12 mouse cellular contexts compared by ENCODE assay signal in genomic region chr17:85352731-85353130, GRCm38 (mm10).
DNase-seq lines count a peak whose midpoint lies in the region; ATAC-seq and TF ChIP-seq lines count a peak whose summit lies in the region.
"Had no signal": no experiment of that assay in that cellular context is flagged by ENCODE, and none has a peak within 500 bp of the region (broad histone marks: within the 10 kb centered on the region; RNA-seq: fewer than 3 reads in every experiment).

No protein-coding gene starts in this region.

- no peak overlapping the region for H3K27ac ChIP-seq in lung, embryonic 14.5 days (ENCODE audit: low read depth)
- no peak overlapping the region for H3K27ac ChIP-seq in bone marrow macrophage, adult 2 months (ENCODE audit: insufficient read depth, low read depth, low read length)
- H3K27ac ChIP-seq: embryonic facial prominence, embryonic 15.5 days; liver, embryonic 13.5 days had no signal

- DNase-seq in heart, adult 11 months = peak; percentile 66
- DNase-seq in heart, adult 9 months (ENCODE audit: low spot score in 2 of 2) = no peak
- no peak for DNase-seq in lung, embryonic 14.5 days
- DNase-seq in lung, postnatal 10 days = no peak
- peak; percentile 36 for DNase-seq in ES-CJ7 (ENCODE audit: low read depth, low spot score)
- DNase-seq in spleen, postnatal 10 days (ENCODE audit: low spot score in 2 of 2) = no peak
- DNase-seq: gastrocnemius, postnatal 25 days; liver, embryonic 13.5 days; right cerebral cortex, postnatal 14 days had no signal

- TF ChIP-seq CTCF in lung, embryonic 14.5 days (IDR thresholded peaks at IDR 0.05; ENCODE audit: low read depth) = peak; percentile 25
- peak; percentile 27; the same call in 1 of the 2 replicates for TF ChIP-seq CTCF in bone marrow macrophage, adult 2 months (IDR thresholded peaks at IDR 0.05; ENCODE audit: low read depth, low read length)

- no peaks in the 10 kb centered on the region for H3K4me1 ChIP-seq in lung, embryonic 14.5 days (ENCODE audit: insufficient read depth)
- H3K4me1 ChIP-seq in bone marrow macrophage, adult 2 months (ENCODE audit: control insufficient read depth, insufficient read depth, low read length) = no peaks in the 10 kb centered on the region
- H3K4me1 ChIP-seq: embryonic facial prominence, embryonic 15.5 days; liver, embryonic 13.5 days had no signal

- no peak for ATAC-seq in lung, embryonic 14.5 days (ENCODE audit: insufficient read depth)
- ATAC-seq: forebrain, embryonic 14.5 days had no signal

- no peaks in the 10 kb centered on the region for H3K36me3 ChIP-seq in lung, embryonic 14.5 days (ENCODE audit: insufficient read depth)
- H3K36me3 ChIP-seq: embryonic facial prominence, embryonic 15.5 days; liver, embryonic 13.5 days had no signal

- no peak overlapping the region for H3K9ac ChIP-seq in lung, embryonic 14.5 days
- H3K9ac ChIP-seq: embryonic facial prominence, embryonic 15.5 days; liver, embryonic 13.5 days had no signal

- H3K4me3 ChIP-seq in lung, embryonic 14.5 days (ENCODE audit: low read depth, low read length) = no peak overlapping the region
- H3K4me3 ChIP-seq in bone marrow macrophage, adult 2 months (ENCODE audit: insufficient read depth, low read length) = no peak overlapping the region
- H3K4me3 ChIP-seq: embryonic facial prominence, embryonic 15.5 days; liver, embryonic 13.5 days had no signal

- no peaks in the 10 kb centered on the region for H3K27me3 ChIP-seq in lung, embryonic 14.5 days (ENCODE audit: insufficient read depth, low read length)
- H3K27me3 ChIP-seq: embryonic facial prominence, embryonic 15.5 days; liver, embryonic 13.5 days had no signal

- no peaks in the 10 kb centered on the region for H3K9me3 ChIP-seq in lung, embryonic 14.5 days (ENCODE audit: low read depth, low read length)
- H3K9me3 ChIP-seq: embryonic facial prominence, embryonic 15.5 days; liver, embryonic 13.5 days had no signal

- WGBS in lung, embryonic 14.5 days = 84% methylated on average over 7 of the region's 7 CpGs

- no peak overlapping the region for H3K4me2 ChIP-seq in lung, embryonic 14.5 days
- H3K4me2 ChIP-seq: embryonic facial prominence, embryonic 15.5 days; liver, embryonic 13.5 days had no signal

- no peak for TF ChIP-seq POLR2A in bone marrow macrophage, adult 2 months (IDR thresholded peaks at IDR 0.05; ENCODE audit: borderline replicate concordance, low read depth, low read length)

Comparison
In these comparisons a context has a peak if more than half of its experiments do, and no peak if none do; other contexts are left out.
1. DNase-seq: peak in heart, adult 11 months (single experiment) and ES-CJ7 (single experiment); none in heart, adult 9 months (0 of 2), lung, embryonic 14.5 days (single experiment), lung, postnatal 10 days (single experiment) and spleen, postnatal 10 days (0 of 2).